Mouse (Mus musculus): ENCODE measurements around the gene Tmem9. TPM values are rescaled to one million over a fixed set of nuclear protein-coding genes. Genes with fewer than 3 reads are reported as not detected.

The Tmem9 gene
- polyA plus RNA-seq, 1 experiment from 2014 or later, result 116 TPM

- no peak overlapping the region for H3K4me3 ChIP-seq (replicated peaks; ENCODE audit: low read length)
- WGBS, result 56% methylated on average over 9 of the region's 9 CpGs
- DNase-seq (ENCODE audit: low spot score) (no peak), ATAC-seq (ENCODE audit: low FRiP score) (peak; percentile 31; the same call in 1 of the 2 replicates)
- no peaks in the 10 kb centered on the region for H3K9me3 ChIP-seq (ENCODE audit: control insufficient read depth, low read length)
- peaks cover 9% of the 10 kb centered on the region; the same call in 1 of the 2 replicates for H3K4me1 ChIP-seq (replicated peaks; ENCODE audit: control insufficient read depth, insufficient read depth, low read length)
- no peak overlapping the region for H3K27ac ChIP-seq
- H3K36me3 ChIP-seq (replicated peaks; ENCODE audit: control insufficient read depth, insufficient read depth), result no peaks in the 10 kb centered on the region
- H3K4me2 ChIP-seq (replicated peaks), result no peak overlapping the region
- H3K9ac ChIP-seq, result no peak overlapping the region
- H3K27me3 ChIP-seq (ENCODE audit: control insufficient read depth, insufficient read depth, low read length), result no peaks in the 10 kb centered on the region
Measured at GRCm38 (mm10) chr1:136061041-136061789, 53.3 kb downstream of the Tmem9 start.

DNA sequence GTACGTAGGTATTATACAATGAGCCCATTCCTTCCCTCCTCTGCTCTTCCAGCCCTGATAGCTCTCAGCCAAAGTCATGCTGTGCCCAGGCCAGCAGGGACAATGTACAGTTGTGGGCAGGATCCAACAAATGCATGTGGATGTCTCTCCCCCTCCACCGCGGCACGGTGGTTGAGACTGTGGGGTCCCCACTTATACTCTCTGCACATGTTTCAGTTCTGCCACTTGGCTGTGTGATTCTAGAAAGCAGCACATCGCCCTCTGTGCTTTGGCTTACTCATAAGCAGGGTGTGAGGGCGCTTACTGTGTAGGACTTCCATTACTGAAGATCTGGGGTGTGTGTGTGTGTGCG, 53.8 kb downstream of the Tmem9 start:
- H3K9ac ChIP-seq, result no peak overlapping the region
- no peak for DNase-seq (ENCODE audit: low spot score)
- H3K27ac ChIP-seq, result no peak overlapping the region
- no peak overlapping the region for H3K4me3 ChIP-seq (replicated peaks; ENCODE audit: low read length)
- WGBS, result 80% methylated on average over 7 of the region's 7 CpGs
- no peak overlapping the region for H3K4me2 ChIP-seq (replicated peaks)
- 0 out of 2 replicates have a peak, but pooled peaks cover 3% of the 10 kb centered on the region for H3K4me1 ChIP-seq (replicated peaks; ENCODE audit: control insufficient read depth, insufficient read depth, low read length)
- no peak; the same call in 1 of the 2 replicates for ATAC-seq (ENCODE audit: low FRiP score)
- H3K36me3 ChIP-seq (replicated peaks; ENCODE audit: control insufficient read depth, insufficient read depth), result no peaks in the 10 kb centered on the region
- no peaks in the 10 kb centered on the region for H3K9me3 ChIP-seq (ENCODE audit: control insufficient read depth, low read length)
- no peaks in the 10 kb centered on the region for H3K27me3 ChIP-seq (ENCODE audit: control insufficient read depth, insufficient read depth, low read length)

GRCm38 (mm10) chr1:136063991-136064390, 56.0 kb downstream of the Tmem9 start:
- DNase-seq (ENCODE audit: low spot score), result no peak
- Histone ChIP-seq H3K4me2 (replicated peaks) (no peak overlapping the region), H3K4me3 (replicated peaks; ENCODE audit: low read length) (no peak overlapping the region), H3K27me3 (ENCODE audit: control insufficient read depth, insufficient read depth, low read length) (no peaks in the 10 kb centered on the region), H3K9me3 (ENCODE audit: control insufficient read depth, low read length) (no peaks in the 10 kb centered on the region), H3K9ac (no peak overlapping the region), H3K4me1 (replicated peaks; ENCODE audit: control insufficient read depth, insufficient read depth, low read length) (no peaks in the 10 kb centered on the region), H3K27ac (no peak overlapping the region), H3K36me3 (replicated peaks; ENCODE audit: control insufficient read depth, insufficient read depth) (no peaks in the 10 kb centered on the region)
- no peak for ATAC-seq (ENCODE audit: low FRiP score)
- WGBS, result 79% methylated on average over 5 of the region's 5 CpGs

- Histone ChIP-seq H3K27ac (no peak overlapping the region), H3K27me3 (ENCODE audit: control insufficient read depth, insufficient read depth, low read length) (no peaks in the 10 kb centered on the region), H3K9me3 (ENCODE audit: control insufficient read depth, low read length) (no peaks in the 10 kb centered on the region), H3K9ac (no peak overlapping the region), H3K4me2 (replicated peaks) (no peak overlapping the region), H3K4me3 (replicated peaks; ENCODE audit: low read length) (no peak overlapping the region), H3K36me3 (replicated peaks; ENCODE audit: control insufficient read depth, insufficient read depth) (no peaks in the 10 kb centered on the region), H3K4me1 (replicated peaks; ENCODE audit: control insufficient read depth, insufficient read depth, low read length) (no peaks in the 10 kb centered on the region)
- no peak for DNase-seq (ENCODE audit: low spot score)
- no peak for ATAC-seq (ENCODE audit: low FRiP score)
- 63% methylated on average over 1 of the region's 1 CpGs for WGBS
Measured at GRCm38 (mm10) chr1:136066621-136067020, 58.7 kb downstream of the Tmem9 start.

DNA sequence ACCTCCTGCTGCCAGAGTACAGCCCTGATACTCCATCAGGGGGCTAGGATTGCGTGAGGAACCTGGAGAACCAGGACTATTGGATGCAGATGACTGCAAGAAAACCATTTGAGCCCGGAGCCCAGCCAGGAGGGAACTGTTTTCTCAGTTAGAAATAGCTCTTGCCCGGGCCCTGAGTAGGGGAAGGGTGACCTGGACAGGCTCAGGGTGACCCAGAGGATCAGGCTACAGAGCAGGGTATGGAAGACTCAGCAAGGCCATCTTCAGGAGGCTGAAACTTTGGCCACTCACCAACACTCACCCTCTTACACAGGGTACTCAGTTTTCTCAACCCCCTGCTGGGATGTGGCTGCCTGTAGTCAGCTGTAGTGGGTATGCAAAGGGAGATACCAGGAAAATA, 59.6 kb downstream of the Tmem9 start:
- H3K4me2 ChIP-seq (replicated peaks), result no peak overlapping the region
- no peaks in the 10 kb centered on the region for H3K4me1 ChIP-seq (replicated peaks; ENCODE audit: control insufficient read depth, insufficient read depth, low read length)
- no peaks in the 10 kb centered on the region for H3K27me3 ChIP-seq (ENCODE audit: control insufficient read depth, insufficient read depth, low read length)
- H3K9ac ChIP-seq, result no peak overlapping the region
- 80% methylated on average over 3 of the region's 3 CpGs for WGBS
- H3K27ac ChIP-seq, result no peak overlapping the region
- ATAC-seq (ENCODE audit: low FRiP score) (no peak), DNase-seq (ENCODE audit: low spot score) (no peak)
- H3K9me3 ChIP-seq (ENCODE audit: control insufficient read depth, low read length), result no peaks in the 10 kb centered on the region
- H3K36me3 ChIP-seq (replicated peaks; ENCODE audit: control insufficient read depth, insufficient read depth), result no peaks in the 10 kb centered on the region
- no peak overlapping the region for H3K4me3 ChIP-seq (replicated peaks; ENCODE audit: low read length)

GRCm38 (mm10) chr1:136076086-136076485, 68.1 kb downstream of the Tmem9 start:
- no peaks in the 10 kb centered on the region for H3K27me3 ChIP-seq (ENCODE audit: control insufficient read depth, insufficient read depth, low read length)
- no peak overlapping the region for H3K4me2 ChIP-seq (replicated peaks)
- H3K27ac ChIP-seq, result no peak overlapping the region
- no peaks in the 10 kb centered on the region for H3K9me3 ChIP-seq (ENCODE audit: control insufficient read depth, low read length)
- no peaks in the 10 kb centered on the region for H3K36me3 ChIP-seq (replicated peaks; ENCODE audit: control insufficient read depth, insufficient read depth)
- no peak overlapping the region for H3K4me3 ChIP-seq (replicated peaks; ENCODE audit: low read length)
- no peak for DNase-seq (ENCODE audit: low spot score)
- H3K9ac ChIP-seq, result no peak overlapping the region
- 10% methylated on average over 3 of the region's 3 CpGs for WGBS
- no peak for ATAC-seq (ENCODE audit: low FRiP score)
- H3K4me1 ChIP-seq (replicated peaks; ENCODE audit: control insufficient read depth, insufficient read depth, low read length), result no peaks in the 10 kb centered on the region

DNA sequence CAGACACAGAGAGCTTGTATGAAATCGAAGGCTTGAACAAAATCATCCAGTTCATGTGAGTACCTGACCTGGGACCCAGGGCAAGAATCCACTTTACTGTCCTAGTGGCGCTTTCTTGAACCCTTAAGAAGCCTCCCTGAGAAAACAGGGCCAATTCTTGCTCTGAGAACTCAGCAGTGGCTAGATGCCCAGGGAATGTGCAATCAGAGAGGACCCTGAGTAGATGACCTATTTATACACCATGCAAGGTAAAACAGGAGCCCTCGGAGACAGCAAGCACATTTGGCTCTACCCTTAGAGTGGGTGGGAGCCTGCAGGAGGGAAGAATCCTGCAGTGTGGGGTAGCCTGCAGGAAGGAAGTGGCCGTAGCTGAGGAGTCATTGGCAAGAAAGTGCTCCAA, 69.7 kb downstream of the Tmem9 start:
- Histone ChIP-seq H3K27me3 (ENCODE audit: control insufficient read depth, insufficient read depth, low read length) (no peaks in the 10 kb centered on the region), H3K9me3 (ENCODE audit: control insufficient read depth, low read length) (peaks cover 5% of the 10 kb centered on the region; the same call in 1 of the 2 replicates), H3K36me3 (replicated peaks; ENCODE audit: control insufficient read depth, insufficient read depth) (no peaks in the 10 kb centered on the region), H3K4me1 (replicated peaks; ENCODE audit: control insufficient read depth, insufficient read depth, low read length) (no peaks in the 10 kb centered on the region), H3K27ac (no peak overlapping the region), H3K9ac (no peak overlapping the region), H3K4me2 (replicated peaks) (no peak overlapping the region), H3K4me3 (replicated peaks; ENCODE audit: low read length) (no peak overlapping the region)
- no peak for ATAC-seq (ENCODE audit: low FRiP score)
- WGBS, result 66% methylated on average over 4 of the region's 4 CpGs
- DNase-seq (ENCODE audit: low spot score), result no peak

DNA sequence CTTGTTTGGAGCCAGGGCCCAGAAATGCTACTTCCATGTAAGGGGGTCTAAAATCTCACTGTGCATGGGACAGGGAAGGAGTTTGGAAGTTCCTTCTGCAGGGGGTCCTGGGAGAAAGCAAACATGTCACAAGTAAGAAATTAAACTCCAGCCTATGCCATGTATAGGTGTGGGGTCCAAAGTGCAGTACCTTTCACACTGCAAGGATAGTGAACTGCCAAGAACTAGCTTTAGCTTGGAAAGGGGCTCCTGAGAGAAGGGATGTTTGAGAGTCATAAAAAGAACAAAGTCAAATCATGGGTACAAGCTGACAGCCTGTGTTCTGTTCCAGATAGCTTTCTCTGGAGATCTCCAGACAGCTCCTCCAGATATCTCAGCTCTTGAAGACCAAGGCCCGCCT, 73.2 kb downstream of the Tmem9 start:
- Histone ChIP-seq H3K4me3 (replicated peaks; ENCODE audit: low read length) (no peak overlapping the region), H3K36me3 (replicated peaks; ENCODE audit: control insufficient read depth, insufficient read depth) (no peaks in the 10 kb centered on the region), H3K27me3 (ENCODE audit: control insufficient read depth, insufficient read depth, low read length) (no peaks in the 10 kb centered on the region), H3K27ac (no peak overlapping the region), H3K4me2 (replicated peaks) (no peak overlapping the region), H3K4me1 (replicated peaks; ENCODE audit: control insufficient read depth, insufficient read depth, low read length) (no peaks in the 10 kb centered on the region), H3K9ac (no peak overlapping the region), H3K9me3 (ENCODE audit: control insufficient read depth, low read length) (peaks cover 5% of the 10 kb centered on the region; the same call in 1 of the 2 replicates)
- 90% methylated on average over 1 of the region's 1 CpGs for WGBS
- no peak for DNase-seq (ENCODE audit: low spot score)
- ATAC-seq (ENCODE audit: low FRiP score), result no peak

Measured in hindbrain, embryonic 14.5 days (tissue).